Mouse (Mus musculus) neutrophil, adult 5-6 weeks (primary cell): ENCODE measurements at regions not wholly inside any gene's neighbourhood (a gene's known extent, or its start where the extent isn't known, plus 50 kb on each side); places are given as distances from the start of the nearest gene placed in this dataset.

ENCODE experiments used
- ATAC-seq: fragments of 151-379, 151-347 bp; 2 replicates; pipeline ENCODE4 v1.8.0; 2017; ENCODE audit warnings: mild to moderate bottlenecking, moderate TSS enrichment; ENCODE audit not compliant: insufficient number of reproducible peaks, poor library complexity, low FRiP score, severe bottlenecking; ENCODE audit errors: extremely low read depth

GRCm38 (mm10) chr5:133389896-133390295 lies 709.6 kb upstream of the Castor2 start:
- no peak for ATAC-seq

DNA sequence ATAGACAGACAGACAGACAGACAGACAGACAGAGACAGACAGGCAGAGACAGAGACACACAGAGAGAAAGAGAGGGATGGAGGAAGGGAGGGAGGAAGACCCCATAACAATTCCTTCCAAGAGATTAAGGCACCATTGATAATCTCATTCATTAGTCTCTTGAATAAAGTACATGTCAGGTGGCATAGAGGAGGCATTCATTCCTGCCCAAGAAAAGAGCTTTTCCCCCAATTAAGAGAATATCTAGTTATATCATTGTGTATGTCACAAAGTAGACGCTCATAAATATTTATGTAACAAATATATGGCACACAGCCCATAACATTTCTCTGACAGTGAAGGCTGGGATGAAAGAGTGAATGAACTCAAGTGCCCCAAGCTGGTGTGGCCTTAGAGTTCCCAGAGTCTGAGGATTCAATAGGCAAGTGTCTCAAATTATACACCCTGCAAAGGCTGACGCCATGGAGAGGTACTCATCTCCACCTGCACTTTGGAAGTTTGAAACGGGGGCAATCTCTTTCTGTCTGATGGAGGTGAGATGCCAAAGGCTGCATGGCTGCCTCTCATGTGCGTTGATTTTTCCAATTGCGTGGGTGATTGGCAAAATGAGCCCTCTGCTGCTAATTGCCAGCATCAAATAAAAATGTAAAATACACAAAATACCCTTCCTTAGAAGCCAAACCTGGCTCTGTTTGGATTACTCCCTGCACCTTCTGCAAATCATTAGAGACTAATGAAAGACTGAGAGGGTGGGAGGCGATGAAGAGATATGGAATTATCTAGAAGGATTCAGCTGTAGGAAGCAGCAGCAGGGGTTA lies 710.3 kb upstream of the Castor2 start:
- ATAC-seq, result no peak

DNA sequence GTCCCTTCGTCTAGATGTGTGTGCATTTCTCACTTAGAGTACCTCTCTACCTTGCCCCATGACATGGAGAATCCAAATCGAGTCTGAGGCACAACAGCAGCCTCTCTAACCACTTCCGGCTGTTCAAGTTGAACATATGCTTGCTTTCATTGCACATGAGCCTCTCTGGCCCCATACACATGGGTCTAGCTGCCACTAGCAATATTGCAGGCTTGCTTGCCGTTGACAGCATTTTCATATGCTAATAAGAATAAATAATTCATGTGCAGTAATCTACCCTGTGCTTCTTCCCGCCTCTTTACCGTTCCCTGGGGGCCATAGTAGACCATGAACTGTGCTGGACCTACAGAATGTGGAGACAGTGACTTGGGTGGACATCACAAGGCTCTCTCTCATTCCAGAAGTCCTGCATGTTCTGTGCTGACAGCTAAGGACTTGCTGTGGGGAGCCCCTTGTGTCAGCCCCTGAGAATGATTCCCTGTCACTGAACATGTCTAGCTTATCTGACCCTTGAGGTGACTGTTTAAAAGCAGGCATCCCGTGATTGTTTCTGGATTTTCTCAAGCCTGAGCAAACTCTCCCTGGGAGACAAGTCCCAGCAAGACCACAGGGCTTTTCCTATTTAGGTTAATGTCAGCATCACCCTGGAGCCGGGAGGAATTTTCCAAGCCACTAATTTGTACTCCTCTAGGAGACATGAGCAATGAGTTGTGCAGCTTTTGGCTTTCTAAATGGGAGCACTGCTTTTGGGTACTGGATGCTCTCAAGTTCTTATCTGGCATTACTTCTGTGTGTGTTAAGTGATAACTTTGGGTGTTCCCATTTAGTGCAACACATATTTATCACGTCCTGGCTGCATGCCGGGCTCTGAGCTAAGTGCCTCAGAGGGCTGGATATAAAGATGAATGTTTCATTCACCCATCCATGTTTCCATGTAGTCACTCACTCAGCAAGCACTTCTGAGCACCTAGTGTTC lies 713.8 kb upstream of the Castor2 start:
- ATAC-seq, result no peak

DNA sequence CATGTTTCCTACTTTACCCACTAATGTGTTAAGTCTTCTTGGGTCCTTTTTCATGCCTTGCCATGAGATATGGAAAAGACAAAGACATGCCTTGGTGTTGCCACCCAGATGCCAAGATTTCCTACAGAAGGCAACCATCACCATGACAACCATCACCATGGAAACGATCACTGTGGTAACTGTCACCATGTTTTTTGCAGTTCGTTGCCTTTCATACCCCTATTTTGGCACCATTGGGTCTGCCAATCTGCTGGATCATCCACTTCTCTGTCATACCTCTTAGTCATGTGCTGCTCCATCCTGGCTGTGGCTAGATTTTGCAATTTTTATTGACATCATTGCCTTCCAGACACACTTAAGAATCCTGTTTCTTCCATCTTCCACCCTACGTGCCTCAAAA lies 733.7 kb upstream of the Castor2 start:
- ATAC-seq, result no peak

- no peak for ATAC-seq
These were observed 752.0 kb upstream of the Castor2 start for GRCm38 (mm10) chr5:133347516-133347915.

- ATAC-seq, result no peak
These were observed 757.5 kb upstream of the Castor2 start for GRCm38 (mm10) chr5:133341973-133342372.

GRCm38 (mm10) chr5:133320626-133321025 lies 777.5 kb upstream of the Auts2 start:
- no peak for ATAC-seq

- ATAC-seq, result no peak
These were observed 777.1 kb upstream of the Auts2 start for GRCm38 (mm10) chr5:133320206-133320605.

GRCm38 (mm10) chr5:133314031-133314430 lies 770.9 kb upstream of the Auts2 start:
- ATAC-seq, result no peak

DNA sequence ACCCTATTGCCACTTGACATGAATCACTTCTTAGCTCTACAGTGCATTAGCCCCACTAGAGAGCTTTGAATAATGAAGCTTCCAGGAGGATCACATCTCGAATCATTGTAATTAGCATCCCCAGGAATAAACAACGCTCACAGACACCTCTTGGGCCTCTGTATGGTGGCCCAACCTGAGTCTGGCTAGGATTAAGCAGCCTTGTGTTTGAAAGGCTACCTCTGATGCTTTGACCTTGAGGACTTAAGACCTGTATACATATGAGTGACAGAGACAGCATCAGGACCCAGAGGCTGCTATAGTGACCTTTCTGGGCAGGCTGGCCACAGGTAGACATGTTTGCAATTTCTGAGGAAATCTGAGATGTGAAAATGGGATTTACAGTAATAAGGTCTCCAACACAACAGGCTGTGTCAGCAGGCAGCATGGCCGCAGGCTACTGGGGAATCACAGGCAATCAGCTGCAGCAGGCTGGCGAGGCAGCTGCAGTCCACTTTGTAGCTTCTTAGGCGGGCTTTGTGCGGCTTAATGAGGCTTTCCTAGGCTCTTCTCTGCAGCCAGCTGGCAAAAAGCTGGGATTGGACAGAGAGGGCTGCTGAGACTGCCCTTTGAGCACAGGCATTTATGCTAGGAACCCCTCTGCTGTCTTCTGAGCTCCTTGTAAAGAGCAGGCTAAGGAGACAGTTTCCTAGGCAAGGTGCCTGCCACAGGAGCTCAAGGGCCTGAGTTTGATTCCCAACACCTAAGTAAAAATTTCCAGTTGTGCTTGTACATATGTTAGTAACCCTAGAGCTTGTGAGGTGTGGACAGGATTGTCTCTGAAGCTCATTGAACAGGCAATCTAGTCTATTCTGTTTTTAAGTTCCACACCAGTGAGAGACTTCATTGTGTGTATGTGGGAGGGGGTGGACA lies 768.1 kb upstream of the Auts2 start:
- no peak for ATAC-seq

GRCm38 (mm10) chr5:133267887-133268286 lies 724.7 kb upstream of the Auts2 start:
- ATAC-seq, result no peak

GRCm38 (mm10) chr5:133267356-133267755 lies 724.2 kb upstream of the Auts2 start:
- no peak for ATAC-seq

GRCm38 (mm10) chr5:133264976-133265375 lies 721.8 kb upstream of the Auts2 start:
- ATAC-seq, result no peak

DNA sequence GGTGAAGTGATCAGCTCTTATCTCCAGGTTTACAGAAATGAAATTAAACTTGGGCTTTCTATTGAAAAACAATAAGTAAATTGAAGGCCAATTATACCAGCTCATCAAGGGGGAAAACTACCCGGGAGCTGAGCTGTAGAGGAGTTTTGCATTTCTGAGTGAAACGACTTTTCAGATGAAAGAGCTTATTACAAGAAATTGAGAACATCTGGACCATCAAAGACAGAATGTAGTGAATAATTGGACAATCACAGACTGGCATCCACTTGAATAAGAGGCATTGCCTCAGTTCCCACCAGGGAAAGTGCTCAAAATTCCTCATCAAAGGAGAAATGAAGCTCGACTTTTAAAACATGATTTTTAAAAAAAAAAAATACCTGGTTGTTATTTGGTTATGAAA lies 675.7 kb upstream of the Auts2 start:
- ATAC-seq, result no peak

- ATAC-seq, result no peak
These were observed 655.4 kb upstream of the Auts2 start for GRCm38 (mm10) chr5:133198546-133198945.

GRCm38 (mm10) chr5:133189798-133190571 lies 646.8 kb upstream of the Auts2 start:
- no peak for ATAC-seq

DNA sequence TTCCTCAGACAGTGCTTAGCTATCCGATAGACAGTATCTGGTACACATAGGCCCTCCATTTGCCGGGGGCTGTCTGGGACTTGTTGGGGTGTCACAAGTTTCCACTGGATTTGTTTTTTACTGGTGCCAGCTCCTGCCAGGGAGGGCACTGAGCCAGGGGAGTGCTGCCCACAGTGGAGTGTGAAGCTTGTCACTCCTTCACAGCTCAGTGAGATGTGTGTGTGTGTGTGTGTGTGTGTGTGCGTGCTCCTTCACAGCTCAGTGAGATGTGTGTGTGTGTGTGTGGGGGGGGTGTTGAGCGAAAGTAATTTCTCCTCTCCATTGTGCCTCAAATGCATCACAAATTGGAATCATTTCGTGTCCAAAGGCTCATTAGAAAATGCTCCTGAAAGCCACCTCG lies 632.5 kb upstream of the Auts2 start:
- ATAC-seq, result no peak

DNA sequence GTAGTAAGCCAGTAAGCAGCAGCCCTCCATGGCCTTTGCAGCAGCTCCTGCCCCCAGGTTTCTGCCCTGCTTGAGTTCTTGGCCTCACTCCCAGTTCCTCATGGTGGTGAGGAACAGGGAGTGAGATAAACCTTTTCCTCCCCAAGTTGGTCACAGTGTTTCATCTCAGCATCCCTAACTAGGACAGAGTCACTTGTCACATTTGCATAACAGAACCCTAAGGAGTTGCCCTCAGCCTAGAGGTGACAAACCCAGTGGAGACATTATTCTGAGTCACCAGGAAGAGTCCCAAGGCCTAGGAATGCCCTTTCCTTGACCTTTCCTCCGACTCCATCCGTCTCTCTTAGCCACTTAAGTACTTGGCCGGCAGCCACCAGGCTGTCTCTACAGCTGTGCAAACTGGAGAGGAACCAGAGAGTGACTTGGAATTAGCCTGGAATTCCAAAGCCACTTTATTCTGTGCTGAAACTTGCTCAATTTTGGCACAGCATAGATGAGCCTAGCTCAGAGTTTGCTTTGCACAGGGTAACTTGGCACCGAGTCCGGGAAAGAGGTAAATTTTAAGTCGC lies 630.1 kb upstream of the Auts2 start:
- no peak for ATAC-seq
